Mouse (Mus musculus) B cell, adult 2 months (primary cell): ENCODE data around the gene Sphk2.
"Not testable (repeated sequence)": the region's sequence is repeated elsewhere in the genome, so short reads cannot be mapped to it uniquely, and the experiment has no call there.

Experiments used
- DNase-seq, 2 experiments: peaks; one replicate each; pipeline ENCODE4 v3.0.0; 2022

The Sphk2 gene

DNA sequence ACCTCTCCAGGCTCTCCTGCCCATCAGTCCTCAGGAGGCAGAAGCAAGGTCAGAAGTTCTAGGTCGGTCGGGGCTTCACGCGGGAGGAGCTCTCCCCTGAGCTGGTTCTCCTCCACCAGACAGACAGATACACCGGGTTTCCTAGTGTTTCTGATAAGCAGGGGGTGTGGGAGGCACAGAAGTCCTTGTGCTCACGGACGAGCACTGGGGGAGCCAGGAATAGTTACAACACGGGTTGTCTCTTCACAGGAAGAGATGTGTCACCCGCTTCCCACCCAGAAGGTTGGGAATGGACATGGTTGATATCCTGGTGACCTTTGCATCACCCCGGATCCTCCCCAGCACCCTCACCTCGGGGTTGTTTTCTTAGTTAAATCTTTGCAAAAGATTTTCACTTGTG, 28.0 kb downstream of the Sphk2 start:
- DNase-seq = no peak

- DNase-seq = no peak
Observed at GRCm38 (mm10) chr7:45689099-45689498, 28.7 kb downstream of the Sphk2 start.

- DNase-seq = no peak
Observed at GRCm38 (mm10) chr7:45686841-45687240, 31.0 kb downstream of the Sphk2 start.

DNA sequence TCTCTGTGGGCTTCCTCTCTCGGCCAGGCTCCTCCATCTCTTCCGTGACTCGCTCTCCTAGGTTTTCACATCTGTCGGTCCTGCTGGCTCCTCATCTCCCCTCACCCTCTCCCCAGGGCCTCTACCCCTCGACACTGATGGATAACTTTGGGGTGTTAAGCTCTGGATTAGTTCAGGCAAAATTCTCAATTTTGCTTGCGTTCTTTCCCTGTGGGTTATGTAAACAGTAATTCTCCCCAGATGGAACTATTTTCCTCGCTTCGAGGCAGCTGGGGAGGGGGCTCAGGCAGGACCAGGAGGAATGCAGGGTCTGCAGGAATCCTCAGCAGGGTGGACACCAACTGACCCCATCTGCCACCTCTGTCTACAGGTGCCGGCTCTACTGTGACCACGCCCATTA, 32.0 kb downstream of the Sphk2 start:
- DNase-seq = no peak

GRCm38 (mm10) chr7:45683396-45684050, 34.3 kb downstream of the Sphk2 start, which contains the start of gene Ntn5:
Gene Ntn5, plus strand, starts transcription at chr7:45684022.
- no peak for DNase-seq

DNA sequence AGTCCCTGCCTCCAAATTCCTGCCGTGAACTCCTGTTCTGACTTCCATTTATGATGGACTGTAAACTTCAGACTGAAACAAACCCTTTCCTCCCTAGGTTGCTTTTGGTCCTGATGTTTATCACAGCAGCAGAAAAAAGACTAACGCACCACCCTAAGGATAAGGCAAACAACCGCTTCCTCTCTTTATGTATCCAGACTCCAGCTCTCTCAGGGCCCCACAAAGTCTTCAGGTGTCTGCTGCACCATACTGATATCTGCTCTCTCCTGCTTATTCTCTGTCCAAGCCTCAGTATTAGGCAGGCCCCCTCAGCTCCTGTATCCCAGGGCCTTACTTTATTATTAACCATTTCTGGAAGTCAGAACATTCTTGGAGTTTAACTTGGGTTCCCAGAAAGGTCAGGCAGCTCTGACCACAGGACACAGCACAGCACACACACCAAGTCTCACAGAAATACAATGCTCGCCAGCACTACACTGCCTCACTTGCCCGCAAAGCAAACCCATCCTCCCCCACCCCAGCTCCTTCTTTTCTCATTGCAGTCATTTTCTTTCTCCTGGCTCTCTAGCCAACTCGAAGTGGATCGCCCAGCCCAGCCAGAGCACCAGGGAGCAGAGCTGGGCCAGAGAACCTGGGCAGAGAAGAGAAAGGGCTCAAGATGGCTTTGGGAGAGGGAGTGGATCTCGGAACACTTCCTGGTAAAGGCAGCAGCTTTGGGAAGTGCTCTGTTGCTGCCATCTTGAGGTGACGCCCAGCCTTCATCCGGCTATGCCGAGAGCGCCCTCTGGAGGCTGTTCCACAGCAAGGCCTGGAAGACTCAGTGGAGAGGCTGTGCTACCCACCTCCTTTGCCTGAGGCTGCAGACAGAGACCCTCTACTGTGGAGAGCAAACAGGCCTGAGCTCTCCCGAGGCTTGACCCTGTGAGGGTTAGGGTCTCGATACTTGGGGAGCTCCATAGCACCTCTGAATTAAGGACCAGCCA, 35.4 kb downstream of the Sphk2 start:
- peak; percentile 85 to 86 for DNase-seq

DNA sequence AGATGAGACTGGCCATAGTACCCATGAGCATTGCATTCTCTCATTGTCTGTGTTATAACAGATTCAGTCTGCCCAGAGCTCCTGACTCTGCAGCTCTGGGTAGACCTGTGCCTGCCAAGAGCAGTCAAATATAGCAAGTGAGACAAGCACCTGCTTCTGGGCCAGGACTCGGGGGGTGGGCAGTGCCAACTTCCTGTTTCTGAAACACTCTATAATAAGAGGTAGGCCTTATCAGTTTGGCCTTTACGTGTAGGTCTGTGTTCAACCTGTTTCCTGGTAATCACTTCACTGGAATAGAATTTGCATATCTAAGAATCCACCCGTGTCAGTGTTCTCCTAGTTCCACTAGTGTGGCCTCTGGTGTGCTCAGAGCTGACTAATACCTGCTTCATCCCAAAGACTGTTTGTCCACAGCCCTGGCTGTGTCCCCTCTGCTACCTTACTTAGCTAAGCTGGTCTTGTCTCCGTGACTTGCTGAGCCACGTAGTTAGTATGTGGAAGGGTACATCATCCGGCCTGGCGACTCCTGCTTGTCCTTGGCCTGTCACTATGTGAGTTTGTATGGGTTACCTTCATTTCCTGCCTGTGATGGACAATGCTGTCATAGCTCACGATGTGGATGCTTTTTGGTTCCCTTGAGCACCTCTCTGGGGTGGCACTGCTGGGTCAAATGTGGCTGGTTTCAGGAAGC, 36.6 kb downstream of the Sphk2 start:
- DNase-seq = peak; percentile 73 to 82

GRCm38 (mm10) chr7:45679966-45680621, 37.7 kb downstream of the Sphk2 start:
- DNase-seq = no peak

DNA sequence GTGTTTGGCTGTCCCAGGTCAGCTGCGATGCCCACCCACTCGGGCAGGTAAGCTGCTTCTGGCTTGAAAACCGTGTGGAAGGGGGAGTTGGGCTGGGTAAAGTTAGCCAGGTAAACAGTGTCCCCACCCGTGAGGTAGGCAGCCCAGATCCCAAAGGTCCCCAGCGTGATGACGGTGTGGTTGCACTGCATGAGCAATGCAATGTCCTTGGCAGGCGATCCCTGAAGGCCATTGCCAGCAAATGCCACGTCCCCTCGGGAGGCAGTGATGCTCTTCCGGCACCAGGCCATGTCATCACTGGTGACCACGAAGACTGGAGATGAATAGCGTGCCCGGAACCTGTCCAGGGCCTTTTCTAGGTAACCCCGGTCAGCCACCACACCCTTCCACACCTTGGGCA, 39.3 kb downstream of the Sphk2 start:
- DNase-seq = no peak

- DNase-seq = no peak
Observed at GRCm38 (mm10) chr7:45677627-45678295, 40.0 kb downstream of the Sphk2 start.

- no peak for DNase-seq
Observed at GRCm38 (mm10) chr7:45668921-45669320, 48.9 kb downstream of the Sphk2 start.

DNA sequence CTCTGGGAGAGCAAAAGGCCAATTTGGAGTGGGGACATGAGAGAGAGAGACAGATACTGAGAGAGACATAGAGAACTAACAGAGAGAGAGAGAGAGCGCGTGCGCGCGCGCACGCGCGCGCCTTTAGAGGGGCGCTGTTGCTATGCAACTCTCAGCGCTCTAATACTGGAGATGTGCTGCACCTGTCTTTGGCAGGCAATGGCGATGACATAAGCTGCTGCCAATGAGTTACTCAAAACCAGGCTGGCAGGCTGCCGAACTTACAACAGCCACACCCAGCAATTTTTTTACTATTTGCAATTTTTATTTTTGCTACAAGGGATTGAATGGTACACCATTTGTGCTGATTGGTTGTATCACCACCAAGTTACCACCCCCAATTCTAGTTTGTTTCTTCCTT, 50.0 kb downstream of the Sphk2 start:
- no peak for DNase-seq

- no peak for DNase-seq
Observed at GRCm38 (mm10) chr7:45666161-45666560, 51.6 kb downstream of the Sphk2 start, which contains the start of gene Fut2. Gene Fut2, minus strand, starts transcription at chr7:45666394.

DNA sequence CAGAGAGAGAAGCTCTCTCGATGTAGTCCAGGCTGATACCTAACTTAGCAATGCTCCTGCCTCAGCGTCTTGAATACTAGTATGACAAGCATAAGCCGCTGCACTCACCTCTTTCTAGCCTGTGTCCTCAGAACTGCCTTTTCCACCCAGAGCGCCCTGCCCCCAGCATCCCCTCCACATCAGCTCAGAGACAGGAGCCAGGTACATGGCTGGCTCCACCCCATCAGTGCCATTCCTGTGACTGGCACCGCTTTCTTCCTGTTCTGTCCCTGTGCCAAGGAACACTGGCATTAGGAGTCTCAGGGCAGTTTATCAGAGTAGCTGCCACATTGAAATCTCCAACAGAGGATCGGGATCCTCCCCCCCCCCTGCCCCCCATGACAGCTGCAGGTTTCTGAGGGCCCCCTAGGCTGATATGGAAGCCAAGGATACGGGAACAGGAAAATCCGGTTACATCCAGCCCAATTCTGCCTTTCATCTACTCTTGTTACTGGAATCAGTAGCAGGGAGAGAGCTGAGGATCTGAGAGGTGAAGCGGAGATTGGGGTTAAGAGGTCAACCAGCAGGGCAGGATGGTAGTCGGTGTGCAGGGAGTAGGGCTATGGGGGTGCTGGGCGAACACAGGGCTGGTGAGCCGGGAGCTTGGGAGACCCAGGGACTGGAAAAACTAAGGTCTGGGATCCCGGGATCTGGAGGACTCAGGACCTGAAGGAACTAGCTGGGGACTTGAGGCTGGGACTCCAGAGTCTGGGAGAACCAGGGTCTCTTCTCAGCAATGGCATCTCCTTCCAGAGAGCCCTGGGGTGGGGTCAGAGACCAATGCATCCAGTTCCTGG, 52.3 kb downstream of the Sphk2 start:
- no peak for DNase-seq

DNA sequence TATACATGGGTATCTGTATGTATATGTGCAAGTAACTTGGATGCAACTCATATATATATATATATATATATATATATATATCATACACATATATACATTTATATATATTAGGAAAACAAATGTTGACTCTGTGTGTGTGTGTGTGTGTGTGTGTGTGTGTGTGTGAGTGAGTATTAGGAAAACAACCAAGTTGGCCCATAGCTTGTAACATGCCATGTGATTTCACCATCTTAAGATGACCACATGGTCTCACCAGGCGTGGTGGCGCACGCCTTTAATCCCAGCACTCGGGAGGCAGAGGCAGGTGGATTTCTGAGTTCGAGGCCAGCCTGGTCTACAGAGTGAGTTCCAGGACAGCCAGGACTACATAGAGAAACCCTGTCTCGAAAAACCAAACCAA, 56.1 kb downstream of the Sphk2 start:
- DNase-seq = not testable (repeated sequence)

- DNase-seq = no peak
Observed at GRCm38 (mm10) chr7:45660746-45661478, 56.9 kb downstream of the Sphk2 start.
